Mouse (Mus musculus): ENCODE results near the gene Gphn. TPM values are rescaled to one million over a fixed set of nuclear protein-coding genes. Genes with fewer than 3 reads are reported as not detected.
"Not testable (repeated sequence)": the region's sequence is repeated elsewhere in the genome, so short reads cannot be mapped to it uniquely, and the experiment has no call there.

The Gphn gene
- polyA plus RNA-seq, 1 experiment = 32.4 TPM

- no peaks in the 10 kb centered on the region for H3K4me1 ChIP-seq (ENCODE audit: control insufficient read depth, insufficient read depth, low read length)
- H3K36me3 ChIP-seq (ENCODE audit: control insufficient read depth, insufficient read depth, low read length) = no peaks in the 10 kb centered on the region
- TF ChIP-seq CTCF (IDR thresholded peaks at IDR 0.05; ENCODE audit: control insufficient read depth, insufficient read depth, insufficient replicate concordance, low read depth, low read length) (no peak), POLR2A (IDR thresholded peaks at IDR 0.05; ENCODE audit: control insufficient read depth, low read depth, low read length) (no peak)
- no peak overlapping the region for H3K4me3 ChIP-seq (ENCODE audit: control insufficient read depth, low read depth, low read length)
- H3K27me3 ChIP-seq (ENCODE audit: control insufficient read depth, insufficient read depth, low read length) = no peaks in the 10 kb centered on the region
- no peak overlapping the region for H3K27ac ChIP-seq (ENCODE audit: control insufficient read depth, insufficient read depth, low read depth, low read length)
Measured at GRCm38 (mm10) chr12:78356472-78356871, 130.3 kb downstream of the Gphn start.

- Histone ChIP-seq H3K4me3 (ENCODE audit: control insufficient read depth, low read depth, low read length) (no peak overlapping the region), H3K36me3 (ENCODE audit: control insufficient read depth, insufficient read depth, low read length) (no peaks in the 10 kb centered on the region), H3K4me1 (ENCODE audit: control insufficient read depth, insufficient read depth, low read length) (no peaks in the 10 kb centered on the region), H3K27me3 (ENCODE audit: control insufficient read depth, insufficient read depth, low read length) (no peaks in the 10 kb centered on the region), H3K27ac (ENCODE audit: control insufficient read depth, insufficient read depth, low read depth, low read length) (no peak overlapping the region)
- TF ChIP-seq POLR2A (IDR thresholded peaks at IDR 0.05; ENCODE audit: control insufficient read depth, low read depth, low read length) = no peak
- no peak for TF ChIP-seq CTCF (IDR thresholded peaks at IDR 0.05; ENCODE audit: control insufficient read depth, insufficient read depth, insufficient replicate concordance, low read depth, low read length)
Measured at GRCm38 (mm10) chr12:78389267-78389666, 163.1 kb downstream of the Gphn start.

DNA sequence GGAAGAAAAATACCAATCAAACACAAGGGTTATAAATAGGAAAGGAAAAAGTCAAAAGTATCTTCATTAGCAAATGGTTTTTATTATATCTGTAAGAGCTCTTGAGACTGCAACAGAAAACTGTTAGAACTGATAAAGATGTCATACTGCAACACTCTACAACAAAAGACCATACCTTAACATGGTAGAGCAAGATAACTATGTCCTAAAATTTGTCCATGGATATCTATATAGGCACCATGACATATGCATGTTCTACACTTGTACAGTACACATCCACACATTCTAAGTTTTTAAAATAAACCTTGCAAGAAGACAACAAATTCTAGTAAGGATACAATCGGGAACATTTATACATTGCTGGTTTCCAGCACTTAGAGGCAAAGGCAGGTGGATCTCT is 169.1 kb downstream of the Gphn start:
- Histone ChIP-seq H3K4me3 (ENCODE audit: control insufficient read depth, low read depth, low read length) (no peak overlapping the region), H3K27me3 (ENCODE audit: control insufficient read depth, insufficient read depth, low read length) (no peaks in the 10 kb centered on the region), H3K36me3 (ENCODE audit: control insufficient read depth, insufficient read depth, low read length) (no peaks in the 10 kb centered on the region), H3K27ac (ENCODE audit: control insufficient read depth, insufficient read depth, low read depth, low read length) (no peak overlapping the region), H3K4me1 (ENCODE audit: control insufficient read depth, insufficient read depth, low read length) (no peaks in the 10 kb centered on the region)
- TF ChIP-seq POLR2A (IDR thresholded peaks at IDR 0.05; ENCODE audit: control insufficient read depth, low read depth, low read length) = no peak
- no peak for TF ChIP-seq CTCF (IDR thresholded peaks at IDR 0.05; ENCODE audit: control insufficient read depth, insufficient read depth, insufficient replicate concordance, low read depth, low read length)

GRCm38 (mm10) chr12:78407518-78407917 is 181.3 kb downstream of the Gphn start:
- not testable (repeated sequence) for H3K27me3 ChIP-seq (ENCODE audit: control insufficient read depth, insufficient read depth, low read length); H3K4me3 ChIP-seq (ENCODE audit: control insufficient read depth, low read depth, low read length); H3K4me1 ChIP-seq (ENCODE audit: control insufficient read depth, insufficient read depth, low read length); H3K27ac ChIP-seq (ENCODE audit: control insufficient read depth, insufficient read depth, low read depth, low read length); H3K36me3 ChIP-seq (ENCODE audit: control insufficient read depth, insufficient read depth, low read length)

DNA sequence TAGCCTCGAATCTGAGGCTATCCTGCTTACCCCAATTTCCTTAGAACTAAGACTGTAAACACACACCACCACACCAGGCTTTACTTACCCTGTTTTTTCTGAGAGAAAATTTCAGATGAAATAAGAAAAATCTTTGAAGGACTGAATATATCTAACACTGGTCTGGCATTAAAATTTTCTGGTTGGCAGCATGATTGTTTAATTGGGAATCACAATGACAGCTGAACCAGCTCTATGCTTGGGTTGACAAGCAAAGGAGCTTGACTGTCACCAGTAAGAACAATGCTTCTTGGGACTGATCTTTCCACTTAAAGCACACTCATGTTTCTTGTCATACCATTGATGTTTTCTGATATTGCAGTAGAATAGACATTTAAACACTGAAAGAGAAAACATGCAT is 296.0 kb downstream of the Gphn start:
- no peak for TF ChIP-seq POLR2A (IDR thresholded peaks at IDR 0.05; ENCODE audit: control insufficient read depth, low read depth, low read length)
- no peak for TF ChIP-seq CTCF (IDR thresholded peaks at IDR 0.05; ENCODE audit: control insufficient read depth, insufficient read depth, insufficient replicate concordance, low read depth, low read length)
- Histone ChIP-seq H3K36me3 (ENCODE audit: control insufficient read depth, insufficient read depth, low read length) (no peaks in the 10 kb centered on the region), H3K4me1 (ENCODE audit: control insufficient read depth, insufficient read depth, low read length) (no peaks in the 10 kb centered on the region), H3K27me3 (ENCODE audit: control insufficient read depth, insufficient read depth, low read length) (no peaks in the 10 kb centered on the region), H3K4me3 (ENCODE audit: control insufficient read depth, low read depth, low read length) (no peak overlapping the region), H3K27ac (ENCODE audit: control insufficient read depth, insufficient read depth, low read depth, low read length) (no peak overlapping the region)

DNA sequence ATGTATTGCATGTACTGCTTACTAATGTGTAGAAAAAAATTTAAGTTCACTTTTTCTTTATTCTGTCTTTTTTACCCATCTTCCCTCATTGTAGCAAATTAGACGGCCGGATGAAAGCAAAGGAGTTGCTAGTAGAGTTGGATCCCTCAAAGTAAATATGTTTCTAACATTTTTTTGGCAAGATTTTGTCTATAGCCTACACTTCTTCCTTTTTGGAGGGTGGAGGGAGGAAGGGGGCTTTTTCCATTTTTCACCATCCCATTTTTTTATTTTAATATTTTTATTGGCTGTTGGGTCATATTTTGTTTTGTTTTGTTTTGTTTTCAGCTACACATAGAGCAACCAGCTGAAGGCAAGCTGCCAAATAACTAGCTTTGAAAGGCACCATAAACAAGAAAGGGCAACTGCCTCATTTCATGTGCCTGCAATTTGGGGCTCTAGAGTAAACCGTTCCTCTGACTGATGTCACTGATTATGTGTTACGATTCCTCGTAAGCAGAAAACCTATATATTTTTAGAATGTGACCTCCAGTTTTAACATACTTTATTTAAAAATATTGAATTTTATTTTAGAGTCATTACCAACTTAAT is 296.7 kb downstream of the Gphn start:
- TF ChIP-seq POLR2A (IDR thresholded peaks at IDR 0.05; ENCODE audit: control insufficient read depth, low read depth, low read length) (no peak), CTCF (IDR thresholded peaks at IDR 0.05; ENCODE audit: control insufficient read depth, insufficient read depth, insufficient replicate concordance, low read depth, low read length) (no peak)
- H3K27ac ChIP-seq (ENCODE audit: control insufficient read depth, insufficient read depth, low read depth, low read length) = no peak overlapping the region
- no peaks in the 10 kb centered on the region for H3K4me1 ChIP-seq (ENCODE audit: control insufficient read depth, insufficient read depth, low read length)
- H3K4me3 ChIP-seq (ENCODE audit: control insufficient read depth, low read depth, low read length) = no peak overlapping the region
- H3K36me3 ChIP-seq (ENCODE audit: control insufficient read depth, insufficient read depth, low read length) = no peaks in the 10 kb centered on the region
- H3K27me3 ChIP-seq (ENCODE audit: control insufficient read depth, insufficient read depth, low read length) = no peaks in the 10 kb centered on the region

GRCm38 (mm10) chr12:78537590-78537989 is 311.4 kb downstream of the Gphn start:
- not testable (repeated sequence) for H3K27ac ChIP-seq (ENCODE audit: control insufficient read depth, insufficient read depth, low read depth, low read length); H3K36me3 ChIP-seq (ENCODE audit: control insufficient read depth, insufficient read depth, low read length); H3K4me1 ChIP-seq (ENCODE audit: control insufficient read depth, insufficient read depth, low read length); H3K27me3 ChIP-seq (ENCODE audit: control insufficient read depth, insufficient read depth, low read length); H3K4me3 ChIP-seq (ENCODE audit: control insufficient read depth, low read depth, low read length)

- Histone ChIP-seq H3K4me3 (ENCODE audit: control insufficient read depth, low read depth, low read length) (no peak overlapping the region), H3K27ac (ENCODE audit: control insufficient read depth, insufficient read depth, low read depth, low read length) (no peak overlapping the region), H3K27me3 (ENCODE audit: control insufficient read depth, insufficient read depth, low read length) (no peaks in the 10 kb centered on the region), H3K36me3 (ENCODE audit: control insufficient read depth, insufficient read depth, low read length) (no peaks in the 10 kb centered on the region), H3K4me1 (ENCODE audit: control insufficient read depth, insufficient read depth, low read length) (no peaks in the 10 kb centered on the region)
- TF ChIP-seq POLR2A (IDR thresholded peaks at IDR 0.05; ENCODE audit: control insufficient read depth, low read depth, low read length) (no peak), CTCF (IDR thresholded peaks at IDR 0.05; ENCODE audit: control insufficient read depth, insufficient read depth, insufficient replicate concordance, low read depth, low read length) (no peak)
Measured at GRCm38 (mm10) chr12:78550913-78551312, 324.7 kb downstream of the Gphn start.
